Mouse (Mus musculus) CD4-positive, CD25-positive, alpha-beta regulatory T cell, adult 2 months (primary cell): ENCODE measurements around the gene Uchl4.

Experiments
- DNase-seq: peaks from one replicate; pipeline ENCODE4 v3.0.0-alpha.2; 2012; ENCODE audit warnings: low read depth, low spot score

Uchl4 gene

DNA sequence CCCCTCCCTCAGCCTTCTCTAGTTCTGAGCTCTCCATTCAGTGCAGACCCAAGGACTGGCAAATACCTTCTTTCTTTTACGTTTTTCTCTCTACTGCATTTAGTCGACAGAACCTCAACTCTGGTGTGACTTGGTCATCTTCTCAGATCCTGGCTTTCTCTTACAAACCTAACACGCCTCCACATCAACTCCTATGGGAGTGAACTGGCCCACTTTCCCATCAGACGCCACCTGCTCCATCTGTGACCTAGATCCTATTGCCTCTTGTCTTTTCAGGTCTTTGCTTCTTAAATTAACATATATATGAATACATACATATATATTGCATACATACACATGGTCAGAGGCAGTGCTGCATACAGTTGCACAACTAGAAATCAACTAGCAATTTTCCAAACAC, 38.8 kb downstream of the Uchl4 start:
- DNase-seq: no peak

DNA sequence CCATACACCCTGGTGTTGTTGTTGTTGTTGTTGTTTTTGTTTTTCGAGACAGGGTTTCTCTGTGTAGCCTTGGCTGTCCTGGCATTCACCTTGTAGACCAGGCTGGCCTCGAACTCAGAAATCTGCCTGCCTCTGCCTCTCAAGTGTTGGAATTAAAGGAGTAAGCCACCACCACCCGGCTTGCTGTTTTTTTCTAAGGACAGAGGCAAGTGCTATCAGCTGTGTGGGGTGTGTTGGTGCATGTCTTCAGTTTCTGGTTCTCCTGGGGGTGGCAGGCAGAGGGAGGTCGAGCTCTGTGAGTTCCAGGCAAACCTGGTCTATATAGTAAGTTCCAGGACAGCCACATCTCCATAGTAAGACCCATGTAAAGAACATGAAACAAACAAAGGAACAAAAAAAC, 39.3 kb downstream of the Uchl4 start:
- DNase-seq: no peak

DNA sequence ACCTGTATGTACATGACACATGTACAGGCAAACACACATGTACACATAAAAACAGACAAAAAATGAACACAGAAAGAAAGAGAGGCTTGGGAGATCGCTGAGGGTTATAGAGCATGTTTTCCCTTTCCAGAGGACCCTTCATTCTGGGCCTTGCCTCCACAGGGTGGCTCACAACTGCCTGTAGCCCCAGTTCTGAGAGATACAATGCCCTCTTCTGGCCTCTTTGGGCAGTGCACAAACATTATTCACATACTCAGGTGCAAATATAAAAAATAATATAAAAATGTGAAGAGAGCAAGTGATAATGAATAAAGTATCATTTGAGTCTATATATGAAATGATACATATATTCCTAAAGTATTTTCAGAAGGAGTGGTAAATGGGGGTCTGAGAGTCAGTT, 39.9 kb downstream of the Uchl4 start:
- peak; percentile 24 for DNase-seq

DNA sequence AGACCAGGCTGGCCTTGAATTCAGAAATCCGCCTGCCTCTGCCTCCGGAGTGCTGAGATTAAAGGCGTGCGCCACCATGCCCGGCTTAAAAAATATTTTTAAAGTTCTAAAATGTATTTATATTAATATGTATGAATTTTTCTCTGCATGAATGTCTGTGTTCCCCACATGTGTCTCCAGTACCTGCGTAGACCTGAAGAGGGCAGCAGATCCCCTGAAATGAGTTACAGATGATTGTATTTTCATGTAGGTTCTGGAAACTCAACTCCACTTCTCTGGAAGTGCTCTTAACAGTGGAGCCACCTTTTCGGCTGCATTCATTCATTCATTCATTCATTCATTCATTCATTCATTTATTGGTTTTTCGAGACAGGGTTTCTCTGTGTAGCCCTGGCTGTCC, 42.7 kb downstream of the Uchl4 start:
- DNase-seq: peak; percentile 87

DNA sequence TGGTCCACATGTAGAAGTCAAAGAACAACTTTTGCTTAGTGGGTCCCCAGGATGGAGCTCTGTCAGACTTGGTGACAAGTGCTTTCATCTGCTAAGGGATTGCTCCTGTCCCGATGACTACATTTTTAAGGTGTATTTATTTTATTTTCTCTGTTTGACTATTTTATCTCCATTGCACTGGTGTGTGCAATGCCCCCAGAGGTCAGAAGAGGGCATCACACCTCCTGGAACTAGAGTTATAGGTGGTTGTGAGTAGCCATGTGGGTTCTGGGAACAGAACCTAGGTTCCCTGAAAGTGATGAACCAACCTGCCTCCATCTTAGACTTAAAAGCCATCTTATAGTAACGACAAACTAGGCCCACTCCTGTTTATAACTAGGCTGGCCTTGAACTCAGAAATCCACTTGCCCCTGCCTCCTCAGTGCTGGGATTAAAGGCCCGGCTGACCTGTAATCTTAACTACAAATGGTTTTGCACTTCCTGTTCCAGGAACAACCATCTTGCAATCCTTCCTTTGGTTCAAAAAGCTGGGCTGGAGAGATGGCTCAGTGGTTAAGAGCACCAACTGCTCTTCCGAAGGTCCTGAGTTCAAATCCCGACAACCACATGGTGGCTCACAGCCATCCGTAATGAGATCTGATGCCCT, 43.8 kb downstream of the Uchl4 start:
- peak; percentile 26 for DNase-seq

DNA sequence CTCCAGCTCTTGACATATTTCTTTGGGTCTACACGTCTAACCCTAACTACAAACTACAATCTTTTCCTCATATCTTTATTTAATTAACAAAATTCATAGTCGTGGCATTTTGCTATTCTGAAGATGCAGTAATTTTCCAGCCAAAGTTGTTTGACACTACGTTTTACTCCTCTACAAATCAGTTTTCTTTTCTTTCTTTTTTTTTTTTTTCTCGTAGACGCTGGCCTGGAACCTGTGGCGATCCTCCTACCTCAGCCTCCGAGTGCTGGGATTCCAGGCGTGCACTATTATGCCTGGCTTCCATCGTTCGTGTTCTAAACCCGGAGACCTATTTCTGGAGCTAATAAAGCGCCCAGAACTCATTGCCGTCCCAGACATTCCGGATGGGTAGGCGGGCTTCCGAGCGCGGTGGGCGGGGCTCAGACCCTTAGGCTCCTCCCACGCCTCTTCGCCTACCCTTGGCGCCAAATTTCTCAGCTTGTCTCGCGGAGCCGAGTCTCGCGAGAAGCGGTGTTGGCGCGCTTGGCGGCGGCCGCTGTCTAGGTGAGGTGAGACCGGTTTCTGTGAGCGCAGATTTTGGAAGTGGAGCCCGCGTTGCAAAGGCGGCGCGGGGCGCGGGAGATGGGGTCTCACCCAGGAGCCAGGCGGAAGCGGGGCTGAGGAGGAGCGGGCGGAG, 46.2 kb downstream of the Uchl4 start, which contains the start of gene Tipin:
Gene Tipin, plus strand, starts transcription at position 477 of the 676 bp plus-strand sequence.
- peak; percentile 98 for DNase-seq

DNA sequence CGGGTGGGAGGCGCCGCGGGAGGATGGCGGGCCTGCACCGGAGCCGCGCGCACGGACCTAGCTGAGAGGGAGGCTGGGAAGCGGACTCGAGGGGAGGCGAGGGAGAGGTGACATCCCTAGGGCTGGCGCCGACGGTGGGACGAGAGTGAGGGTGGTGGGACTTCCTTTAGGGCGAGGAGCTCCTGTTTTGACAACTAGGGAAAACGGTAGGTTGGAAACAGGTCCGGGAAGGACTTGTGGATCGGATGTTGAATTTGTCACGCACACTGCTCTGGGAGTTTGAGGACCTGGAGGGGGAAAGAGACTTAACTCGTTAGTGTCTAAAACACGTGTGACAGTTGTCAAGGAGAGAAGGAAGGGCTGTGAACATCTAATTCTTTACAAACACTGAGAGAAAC, 46.8 kb downstream of the Uchl4 start:
- DNase-seq: no peak

DNA sequence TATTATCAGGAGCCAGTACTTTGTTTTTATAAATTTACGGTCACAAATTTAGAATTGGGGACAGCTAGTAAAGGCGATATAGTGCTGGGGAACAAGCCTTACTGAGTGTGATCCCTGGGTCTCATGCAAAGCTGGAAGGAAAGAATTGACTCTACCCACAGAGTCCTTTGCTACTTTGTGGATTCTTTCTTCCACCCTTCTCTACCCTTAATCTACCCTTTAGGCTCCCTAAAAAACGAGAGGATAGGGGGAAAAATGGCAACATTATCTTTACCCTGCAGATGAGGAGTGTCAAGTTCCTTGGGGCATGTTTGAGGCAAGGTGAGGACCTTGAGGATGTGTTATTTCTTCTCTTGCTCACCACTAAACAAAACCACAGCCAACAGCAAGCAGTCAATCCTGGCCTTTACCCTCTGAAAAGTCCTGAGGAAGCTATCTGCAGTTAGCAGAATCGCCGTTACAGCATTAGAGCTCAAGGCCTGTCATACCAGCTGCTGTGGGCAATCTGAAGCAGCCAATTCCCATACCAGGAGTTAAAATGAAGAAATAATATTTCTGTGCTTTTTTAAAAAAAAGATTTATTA, 47.5 kb downstream of the Uchl4 start:
- DNase-seq: no peak
